Mouse (Mus musculus): Measurements from ENCODE around the gene Lrp11.

GRCm38 (mm10) chr10:7582891-7583557 lies 6.6 kb upstream of the Lrp11 start:
- no peak for TF ChIP-seq POLR2A (IDR thresholded peaks at IDR 0.05; ENCODE audit: borderline replicate concordance, control insufficient read depth, low read depth, low read length)
- no peak for TF ChIP-seq CTCF (IDR thresholded peaks at IDR 0.05; ENCODE audit: control insufficient read depth, insufficient read depth, low read length)
